Mouse (Mus musculus) frontal cortex, adult (tissue): ENCODE results near the gene Gm10518.
A peak's percentile ranks its signal among the peaks of the same experiment; 100 is the strongest.
"Not testable (repeated sequence)": the region's sequence is repeated elsewhere in the genome, so short reads cannot be mapped to it uniquely, and the experiment has no call there.

Experiments
- ATAC-seq: cut with Nextera tagmentation; 2 replicates; pipeline ENCODE4 v1.9.2; 2017; ENCODE audit warnings: mild to moderate bottlenecking, moderate library complexity, mixed read lengths; ENCODE audit not compliant: low TSS enrichment

Gm10518 gene

GRCm38 (mm10) chr1:179802610-179803512 is at the start of gene Gm10518:
Gene Gm10518 (plus strand): TSS chr1:179803376.
- peak; percentile 42 for ATAC-seq

GRCm38 (mm10) chr1:179756477-179756876 is 46.7 kb upstream of the Gm10518 start:
- no peak for ATAC-seq

- no peak for ATAC-seq
Observed at GRCm38 (mm10) chr1:179760086-179760485, 43.1 kb upstream of the Gm10518 start.

GRCm38 (mm10) chr1:179760553-179760952 is 42.6 kb upstream of the Gm10518 start:
- no peak for ATAC-seq

- no peak for ATAC-seq
Observed at GRCm38 (mm10) chr1:179776831-179777230, 26.3 kb upstream of the Gm10518 start.

GRCm38 (mm10) chr1:179784098-179784497 is 19.1 kb upstream of the Gm10518 start:
- ATAC-seq, result no peak

- ATAC-seq, result no peak
Observed at GRCm38 (mm10) chr1:179785502-179785901, 17.7 kb upstream of the Gm10518 start.

GRCm38 (mm10) chr1:179787281-179787680 is 15.9 kb upstream of the Gm10518 start:
- no peak for ATAC-seq

- ATAC-seq, result no peak
Observed at GRCm38 (mm10) chr1:179798794-179799193, 4.4 kb upstream of the Gm10518 start.

GRCm38 (mm10) chr1:179803513-179804139 is 450 bp downstream of the Gm10518 start, which contains the start of gene Ahctf1:
Gene Ahctf1 (minus strand): TSS chr1:179803680.
- peak; percentile 96 for ATAC-seq

GRCm38 (mm10) chr1:179804140-179804881 is 1.1 kb downstream of the Gm10518 start:
- ATAC-seq, result no peak

- no peak for ATAC-seq
Observed at GRCm38 (mm10) chr1:179805751-179806150, 2.6 kb downstream of the Gm10518 start.

GRCm38 (mm10) chr1:179807468-179807867 is 4.3 kb downstream of the Gm10518 start:
- no peak for ATAC-seq

GRCm38 (mm10) chr1:179808300-179808699 is 5.1 kb downstream of the Gm10518 start:
- no peak for ATAC-seq

- no peak for ATAC-seq
Observed at GRCm38 (mm10) chr1:179813385-179813784, 10.2 kb downstream of the Gm10518 start.

- ATAC-seq, result peak; percentile 99
Observed at GRCm38 (mm10) chr1:179814616-179815015, 11.4 kb downstream of the Gm10518 start.

GRCm38 (mm10) chr1:179818490-179819278 is 15.5 kb downstream of the Gm10518 start:
- ATAC-seq, result not testable (repeated sequence)

GRCm38 (mm10) chr1:179824549-179824948 is 21.4 kb downstream of the Gm10518 start:
- ATAC-seq, result no peak

- ATAC-seq, result no peak
Observed at GRCm38 (mm10) chr1:179828051-179828450, 24.9 kb downstream of the Gm10518 start.

- no peak for ATAC-seq
Observed at GRCm38 (mm10) chr1:179828900-179829299, 25.7 kb downstream of the Gm10518 start.

- no peak for ATAC-seq
Observed at GRCm38 (mm10) chr1:179832710-179833240, 29.6 kb downstream of the Gm10518 start.
